Mouse (Mus musculus): ENCODE data around the gene Usp2. TPM values are rescaled to one million over a fixed set of nuclear protein-coding genes. Genes with fewer than 3 reads are reported as not detected.

Usp2 gene
- polyA plus RNA-seq, 1 experiment, result 3.3 TPM

- Histone ChIP-seq H3K27me3 (replicated peaks) (peaks cover 40% of the 10 kb centered on the region), H3K4me1 (peaks cover 16% of the 10 kb centered on the region), H3K36me3 (replicated peaks; ENCODE audit: low read length) (no peaks in the 10 kb centered on the region), H3K9me3 (no peaks in the 10 kb centered on the region), H3K4me3 (replicated peaks) (no peak overlapping the region)
- TF ChIP-seq GATA1 (IDR thresholded peaks at IDR 0.05; ENCODE audit: borderline replicate concordance, low read length), result no peak
- TF ChIP-seq FLI1 (IDR thresholded peaks at IDR 0.05; ENCODE audit: low read length), result no peak
These were observed 1.6 kb upstream of the Usp2 start for GRCm38 (mm10) chr9:44065177-44065576.

- TF ChIP-seq FLI1 (IDR thresholded peaks at IDR 0.05; ENCODE audit: low read length) (no peak), GATA1 (IDR thresholded peaks at IDR 0.05; ENCODE audit: borderline replicate concordance, low read length) (no peak)
- peaks cover 54% of the 10 kb centered on the region for H3K27me3 ChIP-seq (replicated peaks)
- H3K4me1 ChIP-seq, result peaks cover 33% of the 10 kb centered on the region
- no peaks in the 10 kb centered on the region for H3K36me3 ChIP-seq (replicated peaks; ENCODE audit: low read length)
- H3K9me3 ChIP-seq, result no peaks in the 10 kb centered on the region
- peak overlapping the region; percentile 94 for H3K4me3 ChIP-seq (replicated peaks)
These were observed 579 bp downstream of the Usp2 start for GRCm38 (mm10) chr9:44067241-44067959.

DNA sequence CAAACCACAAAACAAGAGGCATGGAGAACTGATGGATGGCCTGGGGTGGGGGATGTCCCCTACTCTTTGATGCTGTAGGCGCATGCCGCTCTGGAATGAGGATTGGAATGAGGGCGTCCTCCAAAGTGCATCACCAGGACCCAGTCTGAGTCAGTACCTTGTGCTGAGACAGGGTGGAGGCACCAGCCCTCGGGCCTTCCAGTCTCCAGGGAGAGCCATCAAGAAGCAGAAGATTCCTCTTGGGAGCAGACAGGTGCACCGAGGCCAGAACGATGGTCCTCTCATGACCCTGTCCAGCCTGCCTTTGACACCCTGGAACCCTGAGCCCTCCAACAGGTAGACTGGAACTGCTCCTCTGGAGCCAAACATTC is 1.1 kb downstream of the Usp2 start:
- peaks cover 58% of the 10 kb centered on the region for H3K27me3 ChIP-seq (replicated peaks)
- peaks cover 35% of the 10 kb centered on the region for H3K4me1 ChIP-seq
- no peaks in the 10 kb centered on the region for H3K36me3 ChIP-seq (replicated peaks; ENCODE audit: low read length)
- no peaks in the 10 kb centered on the region for H3K9me3 ChIP-seq
- no peak overlapping the region for H3K4me3 ChIP-seq (replicated peaks)
- TF ChIP-seq GATA1 (IDR thresholded peaks at IDR 0.05; ENCODE audit: borderline replicate concordance, low read length) (no peak), FLI1 (IDR thresholded peaks at IDR 0.05; ENCODE audit: low read length) (no peak)

- Histone ChIP-seq H3K27me3 (replicated peaks) (peaks cover 54% of the 10 kb centered on the region), H3K4me1 (peaks cover 35% of the 10 kb centered on the region), H3K36me3 (replicated peaks; ENCODE audit: low read length) (no peaks in the 10 kb centered on the region), H3K4me3 (replicated peaks) (no peak overlapping the region), H3K9me3 (no peaks in the 10 kb centered on the region)
- TF ChIP-seq GATA1 (IDR thresholded peaks at IDR 0.05; ENCODE audit: borderline replicate concordance, low read length) (no peak), FLI1 (IDR thresholded peaks at IDR 0.05; ENCODE audit: low read length) (no peak)
These were observed 2.4 kb downstream of the Usp2 start for GRCm38 (mm10) chr9:44069252-44069651.

DNA sequence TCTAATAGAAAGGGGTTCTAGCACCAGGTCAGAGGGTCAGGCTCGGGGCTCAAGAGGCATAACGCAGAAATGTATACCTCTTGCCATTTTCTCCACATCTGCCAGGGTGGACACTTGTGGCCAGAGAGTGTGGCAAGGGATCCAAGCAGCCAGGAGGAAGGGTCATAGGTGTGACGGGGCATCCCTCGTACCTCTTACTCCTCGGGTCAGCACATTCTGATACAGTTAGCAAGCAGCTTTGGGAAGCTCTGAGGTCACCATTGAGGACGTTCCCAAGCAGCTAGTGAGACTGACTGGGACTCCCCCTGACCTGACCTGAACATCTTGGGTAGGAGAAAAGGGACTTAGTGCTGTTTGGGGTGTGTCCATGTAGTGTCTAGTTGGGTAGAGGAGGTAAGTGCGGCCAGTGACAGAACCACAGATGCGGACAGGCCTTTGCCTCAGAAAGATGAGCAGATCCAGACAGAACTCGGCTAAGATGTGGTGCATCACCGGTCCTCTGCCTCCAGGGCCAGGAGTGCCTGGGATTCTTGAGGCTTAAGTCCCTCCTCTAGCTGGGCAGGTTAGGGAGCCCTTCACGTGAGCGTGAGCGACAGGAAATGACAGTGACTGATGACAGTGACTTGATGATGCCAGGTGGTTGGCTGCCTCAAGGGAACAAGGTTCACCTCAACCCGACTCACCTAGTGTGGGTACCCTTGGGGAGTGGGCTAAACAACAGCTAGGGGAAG is 3.5 kb downstream of the Usp2 start:
- no peaks in the 10 kb centered on the region for H3K9me3 ChIP-seq
- H3K4me1 ChIP-seq, result peaks cover 35% of the 10 kb centered on the region
- peaks cover 62% of the 10 kb centered on the region for H3K27me3 ChIP-seq (replicated peaks)
- H3K4me3 ChIP-seq (replicated peaks), result no peak overlapping the region
- no peak for TF ChIP-seq GATA1 (IDR thresholded peaks at IDR 0.05; ENCODE audit: borderline replicate concordance, low read length)
- TF ChIP-seq FLI1 (IDR thresholded peaks at IDR 0.05; ENCODE audit: low read length), result no peak
- no peaks in the 10 kb centered on the region for H3K36me3 ChIP-seq (replicated peaks; ENCODE audit: low read length)

GRCm38 (mm10) chr9:44070844-44071231 is 4.0 kb downstream of the Usp2 start:
- Histone ChIP-seq H3K9me3 (no peaks in the 10 kb centered on the region), H3K27me3 (replicated peaks) (peaks cover 67% of the 10 kb centered on the region), H3K36me3 (replicated peaks; ENCODE audit: low read length) (no peaks in the 10 kb centered on the region), H3K4me3 (replicated peaks) (peak overlapping the region; percentile 46), H3K4me1 (peaks cover 35% of the 10 kb centered on the region)
- no peak for TF ChIP-seq FLI1 (IDR thresholded peaks at IDR 0.05; ENCODE audit: low read length)
- TF ChIP-seq GATA1 (IDR thresholded peaks at IDR 0.05; ENCODE audit: borderline replicate concordance, low read length), result no peak

- TF ChIP-seq GATA1 (IDR thresholded peaks at IDR 0.05; ENCODE audit: borderline replicate concordance, low read length) (no peak), FLI1 (IDR thresholded peaks at IDR 0.05; ENCODE audit: low read length) (no peak)
- Histone ChIP-seq H3K9me3 (no peaks in the 10 kb centered on the region), H3K4me1 (peaks cover 33% of the 10 kb centered on the region), H3K4me3 (replicated peaks) (no peak overlapping the region), H3K36me3 (replicated peaks; ENCODE audit: low read length) (no peaks in the 10 kb centered on the region), H3K27me3 (replicated peaks) (peaks cover 80% of the 10 kb centered on the region)
These were observed 5.2 kb downstream of the Usp2 start for GRCm38 (mm10) chr9:44071914-44072598.

DNA sequence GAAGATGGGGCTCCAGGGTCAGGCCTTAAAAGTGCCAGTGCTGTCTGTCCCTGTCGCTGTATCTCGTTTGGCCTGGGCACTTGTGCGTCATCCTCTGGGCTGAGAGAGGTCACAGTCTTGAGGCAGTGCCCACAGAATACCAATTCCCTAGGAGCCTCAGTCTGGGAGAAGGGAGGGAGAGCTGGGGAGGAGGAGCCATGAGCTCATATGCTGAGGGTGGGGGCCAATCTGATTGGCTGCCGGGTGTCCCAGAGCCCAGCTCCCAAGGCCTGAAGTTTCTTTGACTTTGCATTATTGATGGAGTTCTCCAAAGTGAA is 5.7 kb downstream of the Usp2 start:
- TF ChIP-seq GATA1 (IDR thresholded peaks at IDR 0.05; ENCODE audit: borderline replicate concordance, low read length), result no peak
- no peak for TF ChIP-seq FLI1 (IDR thresholded peaks at IDR 0.05; ENCODE audit: low read length)
- Histone ChIP-seq H3K36me3 (replicated peaks; ENCODE audit: low read length) (no peaks in the 10 kb centered on the region), H3K9me3 (no peaks in the 10 kb centered on the region), H3K4me1 (peaks cover 32% of the 10 kb centered on the region), H3K4me3 (replicated peaks) (no peak overlapping the region), H3K27me3 (replicated peaks) (peaks cover 80% of the 10 kb centered on the region)

- TF ChIP-seq GATA1 (IDR thresholded peaks at IDR 0.05; ENCODE audit: borderline replicate concordance, low read length) (no peak), FLI1 (IDR thresholded peaks at IDR 0.05; ENCODE audit: low read length) (no peak)
- Histone ChIP-seq H3K9me3 (no peaks in the 10 kb centered on the region), H3K4me1 (peaks cover 28% of the 10 kb centered on the region), H3K27me3 (replicated peaks) (peaks cover 80% of the 10 kb centered on the region), H3K4me3 (replicated peaks) (no peak overlapping the region), H3K36me3 (replicated peaks; ENCODE audit: low read length) (no peaks in the 10 kb centered on the region)
These were observed 6.3 kb downstream of the Usp2 start for GRCm38 (mm10) chr9:44073115-44073514.
